Mouse (Mus musculus) stomach, embryonic 15.5 days (tissue): ENCODE results near the gene Uchl1. TPM values are rescaled to one million over a fixed set of nuclear protein-coding genes. Genes with fewer than 3 reads are reported as not detected.

Experiments used
- ATAC-seq: fragments of 200-750 bp; cut with Nextera tagmentation; 2 replicates; pipeline ENCODE4 v1.8.0; 2017; ENCODE audit warnings: low read depth, moderate number of reproducible peaks, moderate TSS enrichment; ENCODE audit not compliant: insufficient read depth, low FRiP score
- H3K27ac ChIP-seq: fragments of 300-500 bp; sonication (generic); 2 replicates; pipeline ENCODE4 v1.5.1; 2015; ENCODE audit warnings: mild to moderate bottlenecking, inconsistent platforms
- H3K27me3 ChIP-seq: fragments of 300-500 bp; sonication (generic); replicated peaks from 2 replicates; pipeline ENCODE4 v1.6.1; 2015; ENCODE audit warnings: inconsistent platforms
- H3K36me3 ChIP-seq: fragments of 300-500 bp; sonication (generic); 2 replicates; pipeline ENCODE4 v1.6.1; 2015; ENCODE audit warnings: inconsistent platforms
- H3K4me1 ChIP-seq: fragments of 300-500 bp; sonication (generic); 2 replicates; pipeline ENCODE4 v1.6.1; 2015; ENCODE audit warnings: inconsistent platforms
- H3K4me2 ChIP-seq: fragments of 300-500 bp; sonication (generic); 2 replicates; pipeline ENCODE4 v1.6.1; 2015; ENCODE audit warnings: mild to moderate bottlenecking, inconsistent platforms
- H3K4me3 ChIP-seq: fragments of 300-500 bp; sonication (generic); replicated peaks from 2 replicates; pipeline ENCODE4 v1.5.1; 2015; ENCODE audit warnings: inconsistent platforms
- H3K9ac ChIP-seq: fragments of 300-500 bp; sonication (generic); 2 replicates; pipeline ENCODE4 v1.6.1; 2015; ENCODE audit warnings: inconsistent platforms
- H3K9me3 ChIP-seq: fragments of 300-500 bp; sonication (generic); 2 replicates; pipeline ENCODE4 v1.6.1; 2016; ENCODE audit warnings: inconsistent platforms
- WGBS: fragments of 180-500 bp; shearing (Covaris S2); methylation state at CpG from one replicate; pipeline ENCODE4 v1.1.7; 2015; 5-methylcytosine and 5-hydroxymethylcytosine counted together
- polyA plus RNA-seq: library from polyadenylated mRNA; unstranded; fragments of >200 nt; fragmentation: Nextera tagmentation; extraction: Ambion mirVana; gene quantifications from 2 replicates; pipeline ENCODE4 v1.2.1, GENCODE M21; 2015

The Uchl1 gene
- polyA plus RNA-seq, 1 experiment from 2014 or later: 76.8 TPM

DNA sequence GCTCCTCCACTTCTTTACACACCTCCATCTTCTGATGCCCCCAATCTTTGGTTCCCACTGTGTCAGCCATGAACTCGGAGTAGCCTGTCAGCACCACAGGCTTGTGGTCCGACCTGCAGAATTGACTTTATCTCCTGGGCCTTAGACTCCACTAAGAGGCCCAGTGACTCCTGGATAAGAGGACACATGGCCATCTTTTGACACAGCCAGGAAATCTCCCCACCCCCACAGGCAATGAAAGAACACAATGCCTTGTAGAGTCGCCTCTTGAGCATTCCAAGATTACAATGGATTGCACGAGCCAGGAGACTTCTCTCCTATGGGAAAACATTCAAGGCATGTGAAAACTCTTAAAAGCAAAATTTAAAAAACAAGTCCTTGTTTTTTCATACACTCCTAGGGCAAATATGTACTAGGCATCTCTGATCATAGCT is 39.6 kb downstream of the Uchl1 start:
- H3K4me3 ChIP-seq: no peak overlapping the region
- H3K4me2 ChIP-seq: no peak overlapping the region
- ATAC-seq: no peak
- WGBS: 68% methylated on average over 4 of the region's 4 CpGs
- H3K27me3 ChIP-seq: no peaks in the 10 kb centered on the region
- no peak overlapping the region for H3K27ac ChIP-seq
- no peak overlapping the region for H3K9ac ChIP-seq
- no peaks in the 10 kb centered on the region for H3K4me1 ChIP-seq
- H3K9me3 ChIP-seq: no peaks in the 10 kb centered on the region
- no peaks in the 10 kb centered on the region for H3K36me3 ChIP-seq

DNA sequence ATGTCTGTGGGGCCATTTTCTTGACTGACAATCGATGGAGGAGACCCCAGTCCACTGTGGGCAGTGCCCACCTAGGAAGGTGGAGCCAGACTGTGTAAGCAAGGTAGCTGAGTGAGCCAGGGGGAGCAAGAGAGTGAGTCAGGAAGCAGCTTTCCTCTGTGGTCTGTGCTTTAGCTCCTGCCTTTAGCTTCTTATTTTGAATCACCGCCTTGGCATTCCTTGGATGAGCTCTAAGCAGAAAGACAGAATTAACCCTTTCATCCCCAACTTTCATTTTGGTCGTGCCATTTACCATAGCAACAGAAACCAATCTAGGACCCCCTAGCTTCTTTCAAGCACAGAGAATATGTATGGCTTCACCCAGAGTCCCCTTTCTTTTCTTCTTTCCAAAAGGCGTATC is 42.0 kb downstream of the Uchl1 start:
- no peak for ATAC-seq

DNA sequence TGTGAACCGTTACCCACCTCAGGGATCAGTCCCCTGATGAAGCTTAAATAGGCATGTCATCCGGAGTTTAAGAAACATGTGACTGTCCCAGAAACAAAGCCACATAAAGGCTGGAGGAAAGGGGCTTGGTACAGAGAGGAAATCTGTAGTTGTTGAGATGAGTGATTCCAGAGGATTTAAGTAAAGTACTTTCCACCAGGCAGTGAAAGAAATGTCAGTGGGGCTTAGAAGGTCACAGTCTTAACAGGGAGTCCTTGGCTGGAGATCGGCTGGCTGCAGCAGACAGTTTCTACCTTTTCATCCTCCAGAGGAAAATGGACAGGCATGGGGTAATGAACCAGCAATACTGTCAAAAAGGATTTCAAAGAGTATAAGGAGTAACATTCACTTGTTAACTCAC is 42.5 kb downstream of the Uchl1 start:
- Histone ChIP-seq H3K9ac (no peak overlapping the region), H3K4me2 (no peak overlapping the region), H3K27me3 (no peaks in the 10 kb centered on the region), H3K4me1 (no peaks in the 10 kb centered on the region), H3K4me3 (no peak overlapping the region), H3K36me3 (no peaks in the 10 kb centered on the region), H3K27ac (no peak overlapping the region), H3K9me3 (no peaks in the 10 kb centered on the region)
- no peak for ATAC-seq
- WGBS: 47% methylated on average over 3 of the region's 3 CpGs

More for the DNA sequence above, 42.0 kb downstream of the Uchl1 start:
- Histone ChIP-seq H3K27ac (no peak overlapping the region), H3K27me3 (no peaks in the 10 kb centered on the region), H3K4me3 (no peak overlapping the region), H3K4me1 (no peaks in the 10 kb centered on the region), H3K9ac (no peak overlapping the region), H3K9me3 (no peaks in the 10 kb centered on the region), H3K36me3 (no peaks in the 10 kb centered on the region), H3K4me2 (no peak overlapping the region)
- WGBS: 56% methylated on average over 4 of the region's 4 CpGs

DNA sequence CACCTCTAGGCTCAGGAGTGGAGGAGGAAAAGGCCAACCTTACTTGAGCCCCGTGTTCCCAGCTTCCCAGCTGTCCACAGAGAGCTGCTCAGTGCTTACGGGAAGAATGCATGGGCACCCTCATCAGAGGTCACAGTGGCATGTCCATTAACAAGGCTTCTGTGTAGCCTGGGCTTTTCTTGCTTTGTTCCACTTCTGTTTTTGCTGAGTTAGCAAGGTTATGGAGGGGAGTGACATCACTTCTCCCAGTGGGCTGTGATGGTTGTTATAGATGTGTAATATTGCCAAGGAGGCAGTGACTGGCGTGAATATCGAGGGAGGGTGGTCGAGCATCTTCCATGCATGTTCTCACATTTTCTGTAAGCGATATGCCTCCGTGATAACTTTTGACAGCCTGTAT is 43.0 kb downstream of the Uchl1 start:
- H3K4me1 ChIP-seq: no peaks in the 10 kb centered on the region
- no peak for ATAC-seq
- WGBS: 71% methylated on average over 7 of the region's 7 CpGs
- no peak overlapping the region for H3K4me3 ChIP-seq
- no peaks in the 10 kb centered on the region for H3K27me3 ChIP-seq
- H3K9ac ChIP-seq: no peak overlapping the region
- no peaks in the 10 kb centered on the region for H3K36me3 ChIP-seq
- H3K27ac ChIP-seq: no peak overlapping the region
- no peaks in the 10 kb centered on the region for H3K9me3 ChIP-seq
- no peak overlapping the region for H3K4me2 ChIP-seq

DNA sequence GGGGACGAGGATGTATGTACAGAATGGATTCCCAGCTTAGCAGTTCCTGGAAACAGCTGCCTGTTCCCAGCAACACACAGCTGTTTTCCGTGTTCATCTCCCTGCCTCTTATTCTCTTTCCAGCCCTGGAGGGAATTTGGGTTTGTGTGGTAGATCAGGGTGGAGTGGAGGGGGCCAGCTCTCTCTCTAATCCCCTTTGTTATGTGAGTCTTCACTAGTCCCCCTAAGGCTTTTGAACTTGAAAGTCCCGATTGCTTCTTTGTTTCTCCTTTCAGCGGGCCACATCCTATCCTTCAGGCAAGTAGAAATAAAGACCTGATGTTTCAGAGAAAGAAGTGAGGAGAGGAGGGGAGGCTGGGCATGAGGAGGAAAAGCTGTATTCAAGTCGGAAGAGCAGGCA is 45.0 kb downstream of the Uchl1 start:
- Histone ChIP-seq H3K27ac (no peak overlapping the region), H3K27me3 (no peaks in the 10 kb centered on the region), H3K9ac (no peak overlapping the region), H3K36me3 (no peaks in the 10 kb centered on the region), H3K4me2 (no peak overlapping the region), H3K4me1 (no peaks in the 10 kb centered on the region), H3K4me3 (no peak overlapping the region), H3K9me3 (no peaks in the 10 kb centered on the region)
- 38% methylated on average over 5 of the region's 5 CpGs for WGBS
- no peak for ATAC-seq

DNA sequence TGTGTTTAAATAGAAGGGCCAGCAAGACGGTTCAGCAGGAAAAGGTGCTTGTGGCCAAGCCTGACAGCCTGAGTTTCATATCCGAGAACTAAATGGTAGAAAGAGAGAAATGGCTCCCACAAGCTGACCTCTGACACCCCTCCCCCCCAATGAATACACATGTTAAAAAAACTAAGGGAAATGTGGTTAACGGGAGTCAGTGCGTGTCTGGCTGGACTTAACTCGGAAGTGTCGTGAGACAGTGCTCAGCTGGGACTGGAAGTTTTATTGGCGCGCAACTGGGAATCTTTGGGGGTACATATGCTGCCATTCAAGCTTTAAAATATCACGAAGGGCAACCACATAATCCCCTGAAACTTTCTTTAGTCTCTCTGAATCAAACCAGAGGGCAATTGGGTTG is 46.7 kb downstream of the Uchl1 start:
- Histone ChIP-seq H3K9ac (no peak overlapping the region), H3K27me3 (no peaks in the 10 kb centered on the region), H3K4me2 (no peak overlapping the region), H3K36me3 (no peaks in the 10 kb centered on the region), H3K9me3 (no peaks in the 10 kb centered on the region), H3K4me1 (no peaks in the 10 kb centered on the region), H3K4me3 (no peak overlapping the region), H3K27ac (no peak overlapping the region)
- WGBS: 68% methylated on average over 9 of the region's 9 CpGs
- ATAC-seq: no peak

DNA sequence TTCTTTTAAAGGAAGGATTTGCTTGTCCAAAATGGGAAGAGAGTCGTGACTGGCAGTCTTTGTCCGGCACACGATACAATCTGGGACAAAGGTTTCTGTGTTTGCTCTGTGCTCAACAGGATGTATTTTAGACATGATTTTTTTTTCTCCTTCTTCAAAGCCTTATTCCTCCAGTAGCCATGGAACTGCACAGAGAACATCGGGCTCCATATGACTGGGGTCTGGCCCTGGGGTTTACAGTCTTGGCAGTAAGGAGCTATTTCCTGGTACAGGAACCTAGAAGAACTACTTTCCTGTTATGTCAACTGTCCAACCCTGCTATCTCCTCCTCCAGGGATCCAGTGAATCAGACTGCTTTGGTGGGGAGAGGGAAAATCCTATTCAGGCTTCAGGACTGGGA is 47.1 kb downstream of the Uchl1 start:
- ATAC-seq: no peak
- H3K27me3 ChIP-seq: no peaks in the 10 kb centered on the region
- H3K9me3 ChIP-seq: no peaks in the 10 kb centered on the region
- no peak overlapping the region for H3K27ac ChIP-seq
- H3K4me1 ChIP-seq: no peaks in the 10 kb centered on the region
- H3K4me2 ChIP-seq: no peak overlapping the region
- no peak overlapping the region for H3K4me3 ChIP-seq
- no peaks in the 10 kb centered on the region for H3K36me3 ChIP-seq
- 36% methylated on average over 4 of the region's 4 CpGs for WGBS
- H3K9ac ChIP-seq: no peak overlapping the region

DNA sequence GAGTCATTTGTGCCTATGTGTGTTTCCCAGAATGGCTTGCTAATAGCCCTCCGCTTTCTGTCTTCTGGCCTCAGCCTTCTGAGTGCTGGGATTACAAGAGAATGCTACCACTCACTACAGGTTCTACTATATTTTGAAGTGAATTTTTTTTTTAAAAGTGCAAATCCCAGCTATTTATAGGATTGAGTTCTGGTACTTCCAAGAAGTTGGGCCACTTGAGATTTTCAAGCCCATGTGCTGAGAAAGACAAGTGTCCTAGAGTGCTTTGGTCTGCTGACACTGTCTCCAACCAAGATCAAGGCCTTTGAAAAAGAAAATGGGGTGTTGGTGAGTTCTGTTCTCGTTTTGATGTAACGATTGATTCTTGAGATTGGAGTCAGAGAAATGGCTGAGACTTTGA is 47.7 kb downstream of the Uchl1 start:
- WGBS: 50% methylated on average over 3 of the region's 3 CpGs
- no peak overlapping the region for H3K27ac ChIP-seq
- no peak overlapping the region for H3K9ac ChIP-seq
- ATAC-seq: no peak
- no peak overlapping the region for H3K4me2 ChIP-seq
- H3K4me3 ChIP-seq: no peak overlapping the region
- H3K9me3 ChIP-seq: no peaks in the 10 kb centered on the region
- no peaks in the 10 kb centered on the region for H3K4me1 ChIP-seq
- H3K27me3 ChIP-seq: no peaks in the 10 kb centered on the region
- no peaks in the 10 kb centered on the region for H3K36me3 ChIP-seq

DNA sequence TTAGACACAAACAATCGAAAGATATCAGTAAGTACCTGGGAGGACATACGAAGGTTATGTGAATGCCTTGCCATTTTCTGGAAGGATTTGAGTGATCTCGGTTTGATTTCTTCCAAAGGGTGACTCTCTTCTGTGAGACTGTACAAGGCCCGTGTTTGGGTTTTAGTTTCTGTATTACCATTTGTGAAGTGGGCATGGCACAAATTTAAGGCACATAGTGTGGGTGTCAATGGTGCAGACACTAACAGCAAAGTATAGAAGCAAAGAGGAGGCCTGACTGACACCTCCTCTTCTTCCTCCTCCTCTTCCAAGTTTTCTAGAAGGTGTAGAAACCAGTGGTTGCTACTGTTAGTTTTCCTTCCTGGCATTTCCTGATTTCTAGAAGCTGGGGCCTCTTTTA is 53.4 kb downstream of the Uchl1 start:
- no peaks in the 10 kb centered on the region for H3K4me1 ChIP-seq
- no peaks in the 10 kb centered on the region for H3K36me3 ChIP-seq
- WGBS: 87% methylated on average over 4 of the region's 4 CpGs
- H3K27me3 ChIP-seq: no peaks in the 10 kb centered on the region
- no peak overlapping the region for H3K27ac ChIP-seq
- H3K9ac ChIP-seq: no peak overlapping the region
- no peak for ATAC-seq
- H3K4me2 ChIP-seq: no peak overlapping the region
- no peak overlapping the region for H3K4me3 ChIP-seq
- no peaks in the 10 kb centered on the region for H3K9me3 ChIP-seq

DNA sequence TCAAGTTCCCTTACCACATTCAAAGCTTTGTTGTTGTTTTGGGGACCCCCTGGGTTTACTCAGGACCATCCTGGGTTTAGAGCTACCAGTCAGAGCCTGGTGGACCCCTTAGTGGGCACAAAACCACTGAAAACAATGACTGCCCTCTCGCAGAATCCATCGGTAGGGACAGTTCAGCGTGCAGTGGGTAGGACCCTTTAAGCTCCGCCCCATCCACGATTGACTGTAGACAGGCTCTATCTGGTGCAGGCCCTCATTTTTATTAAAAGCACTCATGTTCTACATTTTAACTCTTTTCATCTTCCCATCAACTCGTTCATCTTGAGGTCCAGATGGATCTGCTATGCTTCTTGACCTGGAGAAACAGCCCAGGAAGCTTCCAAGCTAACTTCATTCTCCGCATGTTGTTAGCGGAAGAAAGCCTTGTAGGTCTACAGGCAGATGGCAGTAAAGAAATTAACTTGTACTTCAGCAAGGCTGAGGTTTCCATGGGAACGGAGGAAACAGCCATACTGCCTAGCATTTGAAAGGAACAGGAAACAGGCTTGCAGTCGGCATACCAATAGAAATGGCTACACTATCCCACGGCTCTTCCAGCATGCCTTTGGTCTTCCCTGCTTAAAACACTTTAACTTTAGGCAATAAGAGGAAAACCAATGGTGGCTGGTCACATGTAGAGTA is 54.9 kb downstream of the Uchl1 start:
- no peaks in the 10 kb centered on the region for H3K9me3 ChIP-seq
- H3K4me1 ChIP-seq: no peaks in the 10 kb centered on the region
- no peak overlapping the region for H3K4me3 ChIP-seq
- 45% methylated on average over 11 of the region's 11 CpGs for WGBS
- H3K4me2 ChIP-seq: no peak overlapping the region
- H3K9ac ChIP-seq: no peak overlapping the region
- H3K27me3 ChIP-seq: no peaks in the 10 kb centered on the region
- no peaks in the 10 kb centered on the region for H3K36me3 ChIP-seq
- H3K27ac ChIP-seq: no peak overlapping the region
- ATAC-seq: no peak

DNA sequence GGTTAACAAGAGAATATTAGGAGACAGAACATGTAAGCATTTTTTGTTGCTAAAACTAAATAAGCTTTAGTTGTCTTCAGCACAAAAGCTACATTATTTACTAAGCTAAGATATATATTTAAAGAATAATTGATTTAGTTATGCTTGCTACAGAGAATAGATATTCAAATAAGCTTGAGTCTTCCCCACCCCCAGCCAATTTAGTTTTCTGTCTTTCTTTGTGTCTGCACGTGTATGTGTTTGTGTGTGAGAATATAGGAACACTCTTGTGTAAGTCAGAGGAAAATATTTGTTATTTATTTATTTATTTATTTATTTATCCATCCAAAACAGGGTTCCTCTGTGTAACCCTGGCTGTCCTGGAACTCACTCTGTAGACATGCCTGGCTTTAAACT is 55.4 kb downstream of the Uchl1 start:
- no peak overlapping the region for H3K4me3 ChIP-seq
- WGBS: 80% methylated on average over 1 of the region's 1 CpGs
- H3K27me3 ChIP-seq: no peaks in the 10 kb centered on the region
- no peak for ATAC-seq
- no peak overlapping the region for H3K27ac ChIP-seq
- H3K9ac ChIP-seq: no peak overlapping the region
- H3K4me1 ChIP-seq: no peaks in the 10 kb centered on the region
- H3K36me3 ChIP-seq: no peaks in the 10 kb centered on the region
- H3K4me2 ChIP-seq: no peak overlapping the region
- no peaks in the 10 kb centered on the region for H3K9me3 ChIP-seq

DNA sequence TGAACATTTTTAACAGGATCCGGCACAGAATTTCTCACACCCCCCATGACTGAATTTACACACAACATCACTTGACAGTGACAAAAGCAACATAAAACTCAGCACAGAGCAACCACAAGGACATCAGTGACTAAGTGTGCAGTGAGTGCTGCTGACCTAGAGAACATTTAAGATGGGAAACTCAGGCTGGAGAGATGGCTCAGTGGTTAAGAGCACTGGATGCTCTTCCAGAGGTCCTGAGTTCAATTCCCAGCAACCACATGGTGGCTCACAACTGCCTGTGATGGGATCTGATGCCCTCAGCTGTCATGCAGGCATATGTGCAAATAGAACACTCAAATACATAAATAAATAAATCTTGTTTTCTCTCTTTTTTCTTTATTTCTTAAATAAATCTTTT is 57.7 kb downstream of the Uchl1 start:
- no peaks in the 10 kb centered on the region for H3K9me3 ChIP-seq
- H3K27ac ChIP-seq: no peak overlapping the region
- no peak overlapping the region for H3K9ac ChIP-seq
- 93% methylated on average over 1 of the region's 1 CpGs for WGBS
- no peaks in the 10 kb centered on the region for H3K36me3 ChIP-seq
- H3K4me3 ChIP-seq: no peak overlapping the region
- no peak for ATAC-seq
- no peaks in the 10 kb centered on the region for H3K27me3 ChIP-seq
- H3K4me2 ChIP-seq: no peak overlapping the region
- no peaks in the 10 kb centered on the region for H3K4me1 ChIP-seq
